Mouse (Mus musculus) lung, embryonic 14.5 days (tissue): ENCODE measurements around the gene Mdga1. TPM values are rescaled to one million over a fixed set of nuclear protein-coding genes. Genes with fewer than 3 reads are reported as not detected.
A peak's percentile ranks its signal among the peaks of the same experiment; 100 is the strongest.

ENCODE experiments used
- ATAC-seq: fragments of 200-750 bp; cut with Nextera tagmentation; 2 replicates; pipeline ENCODE4 v1.8.0; 2017; ENCODE audit warnings: mild to moderate bottlenecking, moderate TSS enrichment, moderate library complexity; ENCODE audit not compliant: insufficient read depth
- DNase-seq: peaks from one replicate; pipeline ENCODE4 v3.0.0-alpha.2; 2015
- H3K27ac ChIP-seq: fragments of 300-500 bp; sonication (generic); 2 replicates; pipeline ENCODE4 v1.5.1; 2014; ENCODE audit warnings: low read depth, mild to moderate bottlenecking, moderate library complexity
- H3K27me3 ChIP-seq: fragments of 300-500 bp; sonication (generic); 2 replicates; pipeline ENCODE4 v1.6.1; 2014; ENCODE audit warnings: low read length, control low read depth; ENCODE audit not compliant: insufficient read depth
- H3K36me3 ChIP-seq: fragments of 300-500 bp; sonication (generic); 2 replicates; pipeline ENCODE4 v1.6.1; 2014; ENCODE audit warnings: control low read depth; ENCODE audit not compliant: insufficient read depth
- H3K4me1 ChIP-seq: fragments of 300-500 bp; sonication (generic); 2 replicates; pipeline ENCODE4 v1.6.1; 2014; ENCODE audit warnings: antibody characterized with exemption, control low read depth; ENCODE audit not compliant: insufficient read depth
- H3K4me2 ChIP-seq: fragments of 300-500 bp; sonication (generic); 2 replicates; pipeline ENCODE4 v1.6.1; 2014; ENCODE audit warnings: mild to moderate bottlenecking
- H3K4me3 ChIP-seq: fragments of 300-500 bp; sonication (generic); 2 replicates; pipeline ENCODE4 v1.5.1; 2014; ENCODE audit warnings: low read depth, low read length
- H3K9ac ChIP-seq: fragments of 300-500 bp; sonication (generic); 2 replicates; pipeline ENCODE4 v1.6.1; 2014
- H3K9me3 ChIP-seq: fragments of 300-500 bp; sonication (generic); 2 replicates; pipeline ENCODE4 v1.6.1; 2016; ENCODE audit warnings: low read depth, low read length, control low read depth
- CTCF ChIP-seq: IDR thresholded peaks from 2 replicates; pipeline ENCODE4 v1.5.1; 2016; ENCODE audit warnings: antibody characterized with exemption, low read depth
- WGBS: fragments of 180-500 bp; shearing (Covaris S2); extraction: QIAGEN DNeasy Blood & Tissue Kit; methylation state at CpG from one replicate; pipeline ENCODE4 v1.1.7; 2014; 5-methylcytosine and 5-hydroxymethylcytosine counted together
- polyA plus RNA-seq: library from polyadenylated mRNA; unstranded; fragments of >200 nt; fragmentation: Nextera tagmentation; extraction: Ambion mirVana; gene quantifications from 2 replicates; pipeline ENCODE4 v1.2.1, GENCODE M21; 2014

Mdga1 gene
- polyA plus RNA-seq, 1 experiment from 2014 or later, result 8.9 TPM

GRCm38 (mm10) chr17:29846284-29846683, 123.6 kb downstream of the Mdga1 start:
- Histone ChIP-seq H3K4me3 (no peak overlapping the region), H3K9me3 (no peaks in the 10 kb centered on the region), H3K4me1 (no peaks in the 10 kb centered on the region), H3K36me3 (no peaks in the 10 kb centered on the region), H3K4me2 (no peak overlapping the region), H3K9ac (no peak overlapping the region), H3K27me3 (no peaks in the 10 kb centered on the region), H3K27ac (no peak overlapping the region)
- no peak for TF ChIP-seq CTCF
- WGBS, result 44% methylated on average over 15 of the region's 15 CpGs
- ATAC-seq, result no peak
- DNase-seq, result no peak

- Histone ChIP-seq H3K27ac (no peak overlapping the region), H3K4me2 (no peak overlapping the region), H3K9ac (no peak overlapping the region), H3K4me3 (no peak overlapping the region), H3K9me3 (no peaks in the 10 kb centered on the region), H3K27me3 (no peaks in the 10 kb centered on the region), H3K36me3 (no peaks in the 10 kb centered on the region), H3K4me1 (no peaks in the 10 kb centered on the region)
- no peak for DNase-seq
- ATAC-seq, result no peak
- WGBS, result 84% methylated on average over 6 of the region's 6 CpGs
- TF ChIP-seq CTCF, result no peak
Observed at GRCm38 (mm10) chr17:29844949-29845348, 124.9 kb downstream of the Mdga1 start.

GRCm38 (mm10) chr17:29843419-29844162, 126.3 kb downstream of the Mdga1 start:
- no peaks in the 10 kb centered on the region for H3K9me3 ChIP-seq
- H3K4me2 ChIP-seq, result no peak overlapping the region
- no peak overlapping the region for H3K4me3 ChIP-seq
- no peak overlapping the region for H3K9ac ChIP-seq
- TF ChIP-seq CTCF, result no peak
- ATAC-seq, result no peak
- whole genome bisulfite sequencing, result 89% methylated on average over 7 of the region's 7 CpGs
- H3K27ac ChIP-seq, result no peak overlapping the region
- DNase-seq, result no peak
- no peaks in the 10 kb centered on the region for H3K27me3 ChIP-seq
- H3K36me3 ChIP-seq, result no peaks in the 10 kb centered on the region
- no peaks in the 10 kb centered on the region for H3K4me1 ChIP-seq

GRCm38 (mm10) chr17:29841781-29842690, 127.9 kb downstream of the Mdga1 start:
- peak overlapping the region; percentile 97 for H3K4me2 ChIP-seq
- ATAC-seq (peak; percentile 73), DNase-seq (peak; percentile 82)
- TF ChIP-seq CTCF, result no peak
- 0 out of 2 replicates have a peak overlapping the region, but pooled peaks have one; percentile 18 for H3K27ac ChIP-seq
- H3K4me1 ChIP-seq, result no peaks in the 10 kb centered on the region
- peak overlapping the region; percentile 52 for H3K9ac ChIP-seq
- WGBS, result 7% methylated on average over 46 of the region's 46 CpGs
- no peaks in the 10 kb centered on the region for H3K9me3 ChIP-seq
- no peaks in the 10 kb centered on the region for H3K27me3 ChIP-seq
- no peaks in the 10 kb centered on the region for H3K36me3 ChIP-seq
- H3K4me3 ChIP-seq, result peak overlapping the region; percentile 50

GRCm38 (mm10) chr17:29838029-29838428, 131.9 kb downstream of the Mdga1 start:
- no peak overlapping the region for H3K4me2 ChIP-seq
- no peak for TF ChIP-seq CTCF
- WGBS, result 20% methylated on average over 3 of the region's 3 CpGs
- no peak overlapping the region for H3K27ac ChIP-seq
- no peaks in the 10 kb centered on the region for H3K36me3 ChIP-seq
- H3K27me3 ChIP-seq, result no peaks in the 10 kb centered on the region
- no peaks in the 10 kb centered on the region for H3K9me3 ChIP-seq
- H3K4me3 ChIP-seq, result no peak overlapping the region
- peak; percentile 45; the same call in 1 of the 2 replicates for ATAC-seq
- H3K4me1 ChIP-seq, result no peaks in the 10 kb centered on the region
- H3K9ac ChIP-seq, result no peak overlapping the region
- DNase-seq, result peak; percentile 59

GRCm38 (mm10) chr17:29837441-29837840, 132.4 kb downstream of the Mdga1 start:
- TF ChIP-seq CTCF, result no peak
- DNase-seq (no peak), ATAC-seq (no peak)
- no peak overlapping the region for H3K4me2 ChIP-seq
- no peak overlapping the region for H3K4me3 ChIP-seq
- H3K4me1 ChIP-seq, result no peaks in the 10 kb centered on the region
- no peak overlapping the region for H3K27ac ChIP-seq
- whole genome bisulfite sequencing, result 50% methylated on average over 8 of the region's 8 CpGs
- no peak overlapping the region for H3K9ac ChIP-seq
- H3K27me3 ChIP-seq, result no peaks in the 10 kb centered on the region
- no peaks in the 10 kb centered on the region for H3K36me3 ChIP-seq
- no peaks in the 10 kb centered on the region for H3K9me3 ChIP-seq

- ATAC-seq, result no peak
- no peak for DNase-seq
- TF ChIP-seq CTCF, result no peak
- no peaks in the 10 kb centered on the region for H3K36me3 ChIP-seq
- no peak overlapping the region for H3K4me3 ChIP-seq
- no peak overlapping the region for H3K9ac ChIP-seq
- 71% methylated on average over 7 of the region's 7 CpGs for WGBS
- H3K4me1 ChIP-seq, result no peaks in the 10 kb centered on the region
- H3K9me3 ChIP-seq, result no peaks in the 10 kb centered on the region
- no peak overlapping the region for H3K4me2 ChIP-seq
- no peak overlapping the region for H3K27ac ChIP-seq
- no peaks in the 10 kb centered on the region for H3K27me3 ChIP-seq
Observed at GRCm38 (mm10) chr17:29834768-29835167, 135.1 kb downstream of the Mdga1 start.
